Mouse (Mus musculus) lung, adult 2 months (tissue): ENCODE results near the gene Kng2.

Experiments
- CTCF ChIP-seq: fragments of 200-500 bp; IDR thresholded peaks from 2 replicates; pipeline ENCODE4 v1.5.1; 2011; ENCODE audit warnings: mild to moderate bottlenecking, low read length, control low read depth; ENCODE audit not compliant: insufficient read depth
- POLR2A ChIP-seq: fragments of 200-500 bp; IDR thresholded peaks from 2 replicates; pipeline ENCODE4 v1.6.1; 2011; ENCODE audit warnings: low read depth, mild to moderate bottlenecking, control low read depth, low read length, borderline replicate concordance; ENCODE audit errors: extremely low read depth

DNA sequence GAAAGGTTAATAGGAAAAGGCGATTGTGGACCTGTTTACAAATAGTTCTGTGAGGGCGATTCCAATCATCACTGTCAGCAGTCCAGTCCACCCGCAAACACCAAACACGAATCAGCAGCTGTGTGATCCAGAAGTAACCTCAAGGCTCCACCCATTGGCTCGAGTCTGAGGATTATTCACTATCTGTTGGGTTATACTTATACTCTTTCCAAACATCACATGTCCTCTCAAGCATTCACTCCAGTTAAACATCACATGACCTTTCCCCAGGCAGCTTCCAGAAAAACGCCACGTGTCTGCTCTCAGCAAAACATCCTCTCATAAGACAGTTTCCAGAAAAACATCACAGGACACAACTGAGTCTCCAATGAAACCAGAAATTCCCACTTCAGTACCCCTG, 8.5 kb upstream of the Kng2 start:
- TF ChIP-seq CTCF (no peak), POLR2A (no peak)
